Mouse (Mus musculus) cerebellum, adult (tissue): ENCODE measurements around the gene Pcdh10.

ENCODE experiments used
- ATAC-seq: cut with Nextera tagmentation; 2 replicates; pipeline ENCODE4 v1.9.2; 2017; ENCODE audit warnings: mild to moderate bottlenecking, moderate library complexity, mixed read lengths; ENCODE audit not compliant: insufficient number of reproducible peaks, low FRiP score, low TSS enrichment

Pcdh10 gene

GRCm38 (mm10) chr3:45378145-45378544, at the start of gene Pcdh10:
Pcdh10 (plus strand) TSS chr3:45378398.
- peak; percentile 80 for ATAC-seq

DNA sequence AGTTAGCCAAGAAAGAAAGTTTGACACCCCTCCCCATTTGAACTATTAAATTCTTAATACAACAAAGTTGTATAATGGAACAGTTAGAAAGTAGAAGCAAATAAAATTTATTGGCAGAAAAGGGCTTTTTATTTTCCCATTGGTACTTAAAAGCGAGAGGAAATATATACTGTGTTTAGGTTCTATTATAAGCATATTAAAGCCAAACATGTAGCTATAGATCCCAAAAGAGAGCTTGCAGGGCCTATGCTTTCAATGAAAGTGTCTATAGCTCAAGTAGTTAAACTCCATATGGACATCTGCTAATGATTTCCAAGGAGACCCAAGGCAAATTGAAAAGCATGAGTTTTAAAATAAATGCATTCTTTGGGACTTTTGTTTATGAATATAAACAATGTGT, 22.3 kb upstream of the Pcdh10 start:
- no peak for ATAC-seq

DNA sequence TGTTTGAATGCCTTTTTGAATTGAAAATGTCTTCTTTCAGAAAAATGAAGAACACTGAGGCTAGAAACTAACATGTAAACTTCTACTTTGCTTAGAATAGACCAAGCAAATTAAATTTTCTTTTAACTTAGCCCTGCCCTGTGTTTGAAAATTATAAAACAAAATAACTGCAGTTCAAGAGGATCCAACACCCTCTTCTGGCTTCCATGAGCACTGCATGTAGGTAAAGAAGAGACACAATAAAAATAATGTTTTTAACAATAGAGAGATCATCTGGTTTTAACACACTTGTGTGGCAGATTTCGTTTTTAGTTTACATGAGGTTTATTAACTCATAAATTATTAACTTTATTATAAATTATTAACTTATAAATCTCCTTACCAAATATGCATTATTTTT, 9.2 kb upstream of the Pcdh10 start:
- no peak for ATAC-seq

- ATAC-seq = peak; percentile 43
These were observed 2.3 kb upstream of the Pcdh10 start for GRCm38 (mm10) chr3:45375761-45376500.

DNA sequence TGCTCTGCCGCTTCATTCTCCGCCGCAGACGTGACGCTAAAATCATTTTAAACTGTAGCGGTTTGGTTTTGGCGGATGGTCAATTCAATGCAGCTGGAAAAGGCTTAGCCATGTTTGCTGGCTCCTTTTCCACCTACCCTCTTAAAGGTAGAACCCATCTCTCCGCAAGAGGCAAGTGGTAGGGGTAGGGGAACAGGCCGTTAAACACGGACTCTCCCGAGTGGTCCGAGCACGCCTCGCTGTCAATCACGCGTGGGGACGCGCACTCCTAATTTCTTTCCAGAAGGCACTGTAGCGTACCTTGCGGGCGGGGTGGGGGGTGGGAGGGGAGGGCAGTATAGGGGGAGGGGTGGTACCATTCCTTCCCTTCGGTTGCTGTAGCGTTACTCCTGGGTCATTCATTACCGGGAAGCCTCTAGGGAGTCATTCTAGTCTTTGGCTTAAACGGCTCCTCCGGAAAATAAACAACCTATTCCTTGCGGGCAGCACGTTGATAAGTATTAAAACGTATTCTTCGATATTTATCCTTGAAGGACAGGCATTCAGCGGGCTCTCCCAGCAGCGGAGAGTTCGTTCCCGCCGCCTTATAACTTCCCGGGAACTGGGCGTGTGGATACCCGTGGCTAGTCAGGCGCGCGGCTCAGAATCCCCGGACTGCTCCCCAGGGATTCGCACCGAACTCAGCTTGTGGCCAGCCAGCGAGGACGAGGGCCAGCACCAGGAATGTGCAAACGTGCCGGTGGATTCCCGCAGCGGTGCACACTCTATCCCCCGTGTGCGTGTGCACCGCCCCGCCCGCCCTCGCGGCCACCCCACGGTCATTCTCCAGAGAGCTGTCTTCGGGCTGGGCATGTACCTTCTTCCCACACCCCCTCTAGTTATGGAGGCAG, 1.5 kb upstream of the Pcdh10 start:
- no peak for ATAC-seq

GRCm38 (mm10) chr3:45377391-45377998, 703 bp upstream of the Pcdh10 start:
- 0 out of 2 replicates have a peak, but pooled peaks have one; percentile 1 for ATAC-seq

DNA sequence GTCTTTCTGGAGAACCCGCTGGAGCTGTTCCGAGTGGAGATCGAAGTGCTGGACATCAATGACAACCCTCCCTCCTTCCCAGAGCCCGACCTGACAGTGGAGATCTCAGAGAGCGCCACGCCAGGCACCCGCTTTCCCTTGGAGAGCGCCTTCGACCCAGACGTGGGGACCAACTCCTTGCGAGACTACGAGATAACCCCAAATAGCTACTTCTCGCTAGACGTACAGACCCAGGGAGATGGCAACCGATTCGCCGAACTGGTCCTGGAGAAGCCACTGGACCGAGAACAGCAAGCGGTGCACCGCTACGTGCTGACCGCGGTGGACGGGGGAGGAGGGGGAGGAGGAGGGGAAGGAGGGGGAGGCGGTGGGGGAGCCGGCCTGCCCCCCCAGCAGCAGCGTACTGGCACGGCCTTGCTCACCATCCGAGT, 1.4 kb downstream of the Pcdh10 start:
- no peak for ATAC-seq

DNA sequence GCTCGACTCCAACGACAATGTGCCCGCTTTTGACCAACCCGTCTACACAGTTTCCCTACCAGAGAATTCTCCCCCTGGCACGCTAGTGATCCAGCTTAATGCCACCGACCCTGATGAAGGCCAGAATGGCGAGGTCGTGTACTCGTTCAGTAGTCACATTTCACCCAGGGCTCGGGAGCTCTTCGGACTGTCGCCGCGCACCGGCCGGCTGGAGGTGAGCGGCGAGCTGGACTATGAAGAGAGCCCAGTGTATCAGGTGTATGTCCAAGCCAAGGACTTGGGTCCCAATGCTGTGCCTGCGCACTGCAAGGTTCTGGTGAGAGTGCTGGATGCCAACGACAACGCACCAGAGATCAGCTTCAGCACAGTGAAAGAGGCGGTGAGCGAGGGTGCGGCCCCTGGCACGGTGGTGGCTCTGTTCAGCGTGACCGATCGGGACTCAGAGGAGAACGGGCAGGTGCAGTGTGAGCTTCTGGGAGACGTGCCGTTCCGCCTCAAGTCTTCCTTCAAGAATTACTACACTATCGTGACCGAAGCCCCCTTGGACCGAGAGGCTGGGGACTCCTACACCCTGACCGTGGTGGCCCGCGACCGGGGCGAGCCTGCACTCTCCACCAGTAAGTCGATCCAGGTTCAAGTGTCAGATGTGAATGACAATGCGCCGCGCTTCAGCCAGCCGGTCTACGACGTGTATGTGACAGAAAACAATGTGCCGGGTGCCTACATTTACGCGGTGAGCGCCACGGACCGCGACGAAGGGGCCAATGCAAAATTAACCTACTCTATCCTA, 2.0 kb downstream of the Pcdh10 start:
- ATAC-seq = no peak

- no peak for ATAC-seq
These were observed 2.9 kb downstream of the Pcdh10 start for GRCm38 (mm10) chr3:45380811-45381761.

DNA sequence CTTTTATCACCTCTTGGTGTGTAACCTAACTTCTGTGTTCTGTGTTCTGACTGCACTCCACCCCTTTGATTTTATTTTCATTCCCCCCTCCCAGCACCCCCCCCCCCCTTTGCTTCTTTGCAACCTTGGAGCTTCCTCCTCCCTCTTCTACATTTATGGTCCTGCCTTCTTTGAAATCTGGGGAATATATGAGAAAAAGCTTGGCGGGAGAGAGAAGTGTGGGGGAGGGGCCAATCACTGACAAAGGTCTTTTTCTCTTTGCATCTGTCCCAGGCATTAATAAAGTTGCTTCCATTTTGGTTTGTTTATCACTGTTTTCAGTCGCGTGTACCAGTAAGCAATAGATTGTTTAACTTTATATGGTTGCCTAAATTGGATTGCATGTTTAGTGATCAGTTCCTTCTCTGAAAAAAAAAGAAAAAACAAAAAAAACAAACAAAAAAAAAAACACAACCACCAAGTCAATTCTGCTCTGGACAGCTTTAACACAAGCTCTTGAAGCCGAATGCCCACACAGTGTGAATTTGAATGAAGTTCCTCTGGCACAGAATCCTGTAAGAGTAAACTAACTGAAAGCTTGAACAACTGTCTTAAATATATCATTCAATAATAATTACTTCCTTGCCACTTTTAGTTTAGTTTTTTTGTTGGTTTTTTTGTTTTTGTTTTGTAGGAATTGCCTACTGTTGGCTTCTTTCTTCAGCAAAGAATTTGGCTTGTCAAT, 4.0 kb downstream of the Pcdh10 start:
- no peak for ATAC-seq

DNA sequence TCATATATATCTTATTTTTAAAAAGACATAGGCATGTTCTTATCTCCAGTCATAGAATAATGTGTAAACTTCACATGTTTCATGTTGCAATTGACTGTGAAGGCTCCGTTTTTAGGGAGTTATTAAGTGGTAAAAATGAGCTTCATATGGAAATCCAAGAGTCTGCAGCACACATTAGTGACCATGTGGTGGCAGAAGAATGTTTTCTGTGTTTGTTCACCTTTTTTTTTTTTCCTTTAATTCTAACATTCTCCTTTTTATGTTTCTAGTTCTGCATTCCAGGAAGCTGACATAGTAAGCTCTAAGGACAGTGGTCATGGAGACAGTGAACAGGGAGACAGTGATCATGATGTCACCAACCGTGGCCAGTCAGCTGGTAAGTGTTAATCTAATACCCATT, 5.6 kb downstream of the Pcdh10 start:
- no peak for ATAC-seq

DNA sequence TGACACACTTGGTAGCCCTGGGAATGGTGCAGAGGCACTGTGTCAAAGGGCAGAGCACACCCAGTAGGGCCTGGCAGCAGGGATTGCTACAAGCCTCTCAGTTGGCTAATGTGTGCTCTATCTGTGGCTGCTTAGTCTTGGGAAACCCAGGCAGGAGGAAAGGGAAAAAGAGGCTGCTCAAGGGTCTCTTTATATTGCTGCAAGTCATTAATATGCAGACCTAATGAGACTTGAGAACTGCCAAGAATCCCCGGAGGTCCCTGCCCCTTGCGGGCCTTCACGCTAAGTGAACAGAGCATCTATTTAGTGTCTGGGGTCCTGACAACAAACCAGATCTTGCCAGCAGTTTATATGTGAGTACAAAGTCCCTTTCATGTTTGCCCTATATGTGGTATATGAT, 6.8 kb downstream of the Pcdh10 start:
- ATAC-seq = no peak

DNA sequence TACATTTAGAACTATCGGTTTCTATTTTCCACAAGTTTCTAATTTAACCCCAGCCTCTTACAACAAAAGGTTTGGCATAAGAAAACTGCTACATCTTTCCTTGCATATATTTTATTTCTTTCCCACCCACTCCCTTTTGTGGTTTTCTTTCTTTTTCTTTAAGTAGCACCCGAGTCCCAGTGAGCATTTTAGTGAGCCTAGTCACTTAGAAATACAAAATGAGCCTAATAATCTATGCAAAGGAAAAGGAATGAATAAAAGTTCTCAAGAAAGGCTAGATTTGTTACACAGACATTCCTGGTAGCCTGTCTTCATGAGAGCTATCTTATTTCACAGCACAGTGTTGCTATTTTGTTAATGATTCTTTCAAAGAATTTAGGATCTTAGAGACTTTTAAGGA, 7.3 kb downstream of the Pcdh10 start:
- no peak for ATAC-seq

- ATAC-seq = no peak
These were observed 8.3 kb downstream of the Pcdh10 start for GRCm38 (mm10) chr3:45386512-45386911.

- no peak for ATAC-seq
These were observed 18.9 kb downstream of the Pcdh10 start for GRCm38 (mm10) chr3:45397101-45397500.

- ATAC-seq = no peak
These were observed 25.0 kb downstream of the Pcdh10 start for GRCm38 (mm10) chr3:45403239-45403638.

DNA sequence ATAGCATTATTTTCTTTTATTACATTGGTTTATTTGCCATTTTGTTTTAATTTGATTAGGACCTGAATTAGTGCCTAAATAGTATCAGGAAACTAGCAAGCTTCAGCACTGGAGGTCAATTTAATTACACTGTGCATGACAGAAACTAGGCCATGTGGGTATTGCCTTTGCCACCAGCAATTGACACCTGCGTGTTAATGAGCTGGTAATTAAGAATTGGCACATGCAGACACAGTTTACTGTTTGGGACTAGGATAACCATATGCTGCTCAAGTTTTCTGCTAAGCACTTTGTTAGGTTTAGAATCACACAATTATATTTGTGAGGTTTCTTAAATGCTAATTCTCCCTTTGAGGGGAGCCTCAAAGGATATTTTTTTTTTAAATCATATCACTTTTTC, 53.5 kb downstream of the Pcdh10 start:
- peak; percentile 49; the same call in 1 of the 2 replicates for ATAC-seq

- ATAC-seq = no peak
These were observed 54.1 kb downstream of the Pcdh10 start for GRCm38 (mm10) chr3:45432172-45432765.
